9 mouse cellular contexts compared by ENCODE assay signal in genomic region chrX:20816974-20817373, GRCm38 (mm10). TPM values are rescaled to one million over a fixed set of nuclear protein-coding genes. Genes with fewer than 3 reads are reported as not detected.
DNase-seq lines count a peak whose midpoint lies in the region; ATAC-seq and TF ChIP-seq lines count a peak whose summit lies in the region.
"Had no signal": no experiment of that assay in that cellular context is flagged by ENCODE, and none has a peak within 500 bp of the region (broad histone marks: within the 10 kb centered on the region; RNA-seq: fewer than 3 reads in every experiment).

No protein-coding gene starts in this region.

- no peaks in the 10 kb centered on the region for H3K36me3 ChIP-seq in kidney, adult 2 months (ENCODE audit: control insufficient read depth, insufficient read depth, low read length)
- H3K36me3 ChIP-seq in kidney, embryonic 14.5 days (ENCODE audit: control insufficient read depth, insufficient read depth, low read length): no peaks in the 10 kb centered on the region
- H3K36me3 ChIP-seq in intestine, postnatal 0 days (ENCODE audit: control insufficient read depth, insufficient read depth): no peaks in the 10 kb centered on the region
- H3K36me3 ChIP-seq: neural tube, embryonic 13.5 days had no signal

- no peak overlapping the region for H3K9ac ChIP-seq in kidney, embryonic 14.5 days (ENCODE audit: low read depth, low read length)
- H3K9ac ChIP-seq in intestine, postnatal 0 days (ENCODE audit: low read depth, low read length): no peak overlapping the region
- H3K9ac ChIP-seq: neural tube, embryonic 13.5 days had no signal

- no peak overlapping the region for H3K4me2 ChIP-seq in kidney, embryonic 14.5 days (replicated peaks; ENCODE audit: low read depth, low read length)
- no peak overlapping the region for H3K4me2 ChIP-seq in intestine, postnatal 0 days (replicated peaks; ENCODE audit: low read depth)
- H3K4me2 ChIP-seq: neural tube, embryonic 13.5 days had no signal

- no peak overlapping the region for H3K27ac ChIP-seq in kidney, adult 2 months (ENCODE audit: insufficient read depth, low read depth, low read length)
- no peak overlapping the region for H3K27ac ChIP-seq in kidney, embryonic 14.5 days (ENCODE audit: low read depth, low read length)
- no peak overlapping the region for H3K27ac ChIP-seq in intestine, postnatal 0 days (ENCODE audit: low read depth, low read length)
- H3K27ac ChIP-seq: neural tube, embryonic 13.5 days had no signal

- no peak overlapping the region for H3K4me3 ChIP-seq in kidney, adult 2 months (ENCODE audit: insufficient read depth, low read depth, low read length)
- no peak overlapping the region for H3K4me3 ChIP-seq in kidney, embryonic 14.5 days (ENCODE audit: low read length)
- no peak overlapping the region for H3K4me3 ChIP-seq in intestine, postnatal 0 days (ENCODE audit: low read depth, low read length)
- H3K4me3 ChIP-seq: neural tube, embryonic 13.5 days had no signal

- no peak for TF ChIP-seq CTCF in kidney, adult 2 months (conservative IDR thresholded peaks at IDR 0.05; ENCODE audit: insufficient read depth, insufficient read length, low read depth, low read length)
- TF ChIP-seq CTCF in intestine, postnatal 0 days (IDR thresholded peaks at IDR 0.05; ENCODE audit: low read depth): no peak

- H3K9me3 ChIP-seq in kidney, embryonic 14.5 days (ENCODE audit: control insufficient read depth, low read length): no peaks in the 10 kb centered on the region
- H3K9me3 ChIP-seq in intestine, postnatal 0 days (ENCODE audit: control insufficient read depth): no peaks in the 10 kb centered on the region
- H3K9me3 ChIP-seq: neural tube, embryonic 13.5 days had no signal

- DNase-seq in kidney, adult 2 months: peak; percentile 33
- peak; percentile 67 for DNase-seq in induced T-regulatory cell, adult 2 months (ENCODE audit: low read depth)
- peak; percentile 25 to 28 for DNase-seq in right cerebral cortex, adult 2 months (ENCODE audit: low spot score in 2 of 2)
- no peak for DNase-seq in testis, postnatal 14 days (ENCODE audit: low spot score)

- no peak for TF ChIP-seq POLR2A in kidney, adult 2 months (IDR thresholded peaks at IDR 0.05; ENCODE audit: low read depth, low read length)

- no peaks in the 10 kb centered on the region for H3K4me1 ChIP-seq in kidney, adult 2 months (ENCODE audit: control insufficient read depth, insufficient read depth, low read length)
- H3K4me1 ChIP-seq in kidney, embryonic 14.5 days (ENCODE audit: control insufficient read depth, insufficient read depth, low read length): no peaks in the 10 kb centered on the region
- no peaks in the 10 kb centered on the region for H3K4me1 ChIP-seq in intestine, postnatal 0 days (replicated peaks; ENCODE audit: control insufficient read depth, insufficient read depth, low read length)
- H3K4me1 ChIP-seq: neural tube, embryonic 13.5 days had no signal

- ATAC-seq in kidney, embryonic 14.5 days (ENCODE audit: low FRiP score, low TSS enrichment): no peak
- peak; percentile 61 for ATAC-seq in activated CD4-positive, CD25-positive, alpha-beta regulatory T cell, adult 4 months
- ATAC-seq in erythroid progenitor cell, adult 5-6 weeks (replicated peaks; ENCODE audit: low FRiP score, poor library complexity, severe bottlenecking): no peak
- ATAC-seq in intestine, postnatal 0 days: no peak

- WGBS in kidney, adult 2 months: 43% methylated on average over 6 of the region's 6 CpGs
- 64% methylated on average over 6 of the region's 6 CpGs for WGBS in kidney, embryonic 14.5 days
- WGBS in intestine, postnatal 0 days: 73% methylated on average over 6 of the region's 6 CpGs

- no peaks in the 10 kb centered on the region for H3K27me3 ChIP-seq in kidney, adult 2 months (replicated peaks; ENCODE audit: control insufficient read depth, insufficient read depth, low read length)
- H3K27me3 ChIP-seq in kidney, embryonic 14.5 days (ENCODE audit: control insufficient read depth, insufficient read depth, low read length): no peaks in the 10 kb centered on the region
- no peaks in the 10 kb centered on the region for H3K27me3 ChIP-seq in intestine, postnatal 0 days (replicated peaks; ENCODE audit: control insufficient read depth, insufficient read depth, low read length)
- H3K27me3 ChIP-seq: neural tube, embryonic 13.5 days had no signal

RNA-seq across cellular contexts. Expression of gene Araf, which starts 19.4 kb away (rescaled TPM):
- 173 and 180 TPM in 2 replicates for polyA plus RNA-seq in kidney, adult 2 months (2012; rRNA removed)
- polyA plus RNA-seq in kidney, embryonic 14.5 days (2014; fragmentation: Nextera tagmentation; extraction: Ambion mirVana): 94.0 and 103 TPM in 2 replicates
- 100 to 1,000 TPM; 113 to 128 TPM for polyA plus RNA-seq in activated CD4-positive, CD25-positive, alpha-beta regulatory T cell, adult 4 months (2017; shearing (Covaris generic))
- total RNA-seq in erythroid progenitor cell, adult 5-6 weeks (2015; ENCODE audit: low replicate concordance): 33.5 and 35.7 TPM in 2 replicates
- total RNA-seq in erythroid progenitor cell, adult 5-6 weeks (2017; ENCODE audit: low replicate concordance): 14.0 and 16.5 TPM in 2 replicates
- polyA plus RNA-seq in intestine, postnatal 0 days (2015; fragmentation: Nextera tagmentation; extraction: Ambion mirVana): 67.0 and 69.2 TPM in 2 replicates

RNA-seq across cellular contexts. Expression of gene Timp1, which starts 53.0 kb away (rescaled TPM):
- polyA plus RNA-seq in kidney, adult 2 months (2012; rRNA removed): 2.0 and 2.4 TPM in 2 replicates
- 23.1 and 28.7 TPM in 2 replicates for polyA plus RNA-seq in kidney, embryonic 14.5 days (2014; fragmentation: Nextera tagmentation; extraction: Ambion mirVana)
- polyA plus RNA-seq in activated CD4-positive, CD25-positive, alpha-beta regulatory T cell, adult 4 months (2017; shearing (Covaris generic)): not detected
- not detected in 2 replicates for total RNA-seq in erythroid progenitor cell, adult 5-6 weeks (2015; ENCODE audit: low replicate concordance)
- total RNA-seq in erythroid progenitor cell, adult 5-6 weeks (2017; ENCODE audit: low replicate concordance): not detected in 2 replicates
- polyA plus RNA-seq in intestine, postnatal 0 days (2015; fragmentation: Nextera tagmentation; extraction: Ambion mirVana): 7.0 and 11.5 TPM in 2 replicates
